13 mouse cellular contexts compared by ENCODE assay signal in the genomic region with DNA sequence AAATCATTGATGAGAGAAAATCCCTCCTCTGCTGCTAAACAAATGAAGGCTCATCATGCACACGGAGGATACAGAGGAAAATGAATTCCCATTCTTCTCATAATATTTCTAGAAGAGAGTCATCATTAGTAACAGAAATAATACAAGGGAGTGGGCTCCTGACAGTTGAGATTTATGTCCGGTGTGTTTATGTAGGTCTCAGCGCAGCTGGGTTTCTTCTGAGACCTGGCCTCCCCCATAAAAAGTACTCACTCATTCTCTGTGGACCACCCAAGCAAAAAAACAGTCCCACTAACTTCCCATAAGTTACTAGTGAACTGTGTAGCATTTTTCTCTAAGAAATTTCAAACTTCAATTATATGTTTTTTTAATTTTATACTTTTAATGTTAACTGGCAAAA.
"Had no signal": no experiment of that assay in that cellular context is flagged by ENCODE, and none has a peak within 500 bp of the region (broad histone marks: within the 10 kb centered on the region; RNA-seq: fewer than 3 reads in every experiment).

No protein-coding gene starts in this region.

- ATAC-seq: intestine, embryonic 15.5 days; midbrain, embryonic 13.5 days had no signal

- H3K9ac ChIP-seq: intestine, embryonic 15.5 days; liver, embryonic 13.5 days; midbrain, embryonic 13.5 days; neural tube, embryonic 13.5 days had no signal

- H3K9me3 ChIP-seq: intestine, embryonic 15.5 days; liver, embryonic 13.5 days; midbrain, embryonic 13.5 days; neural tube, embryonic 13.5 days had no signal

- DNase-seq: kidney, adult 11 months; kidney, postnatal 36 days; layer of hippocampus, postnatal 36 days; liver, embryonic 13.5 days; lung, adult 2 months; lung, postnatal 14 days; lung, postnatal 4 days; thymus, adult 18-20 months; thymus, postnatal 36 days had no signal

- H3K36me3 ChIP-seq: intestine, embryonic 15.5 days; liver, embryonic 13.5 days; midbrain, embryonic 13.5 days; neural tube, embryonic 13.5 days had no signal

- H3K4me3 ChIP-seq: intestine, embryonic 15.5 days; left cerebral cortex, adult 2 months; liver, embryonic 13.5 days; midbrain, embryonic 13.5 days; neural tube, embryonic 13.5 days had no signal

- H3K4me2 ChIP-seq: intestine, embryonic 15.5 days; liver, embryonic 13.5 days; midbrain, embryonic 13.5 days; neural tube, embryonic 13.5 days had no signal

- H3K27ac ChIP-seq: intestine, embryonic 15.5 days; left cerebral cortex, adult 2 months; liver, embryonic 13.5 days; midbrain, embryonic 13.5 days; neural tube, embryonic 13.5 days had no signal

- H3K4me1 ChIP-seq: intestine, embryonic 15.5 days; liver, embryonic 13.5 days; neural tube, embryonic 13.5 days had no signal

- H3K27me3 ChIP-seq: intestine, embryonic 15.5 days; liver, embryonic 13.5 days; midbrain, embryonic 13.5 days; neural tube, embryonic 13.5 days had no signal
